Mouse (Mus musculus) C2C12 (cell line): ENCODE measurements at regions not wholly inside any gene's neighbourhood (a gene's known extent, or its start where the extent isn't known, plus 50 kb on each side); places are given as distances from the start of the nearest gene placed in this dataset.
"Not testable (repeated sequence)": the region's sequence is repeated elsewhere in the genome, so short reads cannot be mapped to it uniquely, and the experiment has no call there.

Source experiments
- CTCF ChIP-seq: IDR thresholded peaks from one replicate; pipeline ENCODE4 v1.5.1; 2011; ENCODE audit not compliant: control insufficient read depth, insufficient read depth, insufficient read length
- FOSL1 ChIP-seq: IDR thresholded peaks from one replicate; pipeline ENCODE4 v1.8.0; 2011; ENCODE audit warnings: mild to moderate bottlenecking, low read length; ENCODE audit not compliant: poor library complexity, insufficient read depth, severe bottlenecking
- MAX ChIP-seq: IDR thresholded peaks from one replicate; pipeline ENCODE4 v1.6.1; 2011; ENCODE audit warnings: mild to moderate bottlenecking, control low read depth
- MYOG ChIP-seq: IDR thresholded peaks from one replicate; pipeline ENCODE4 v1.6.1; 2011; ENCODE audit not compliant: control insufficient read depth, insufficient read length; ENCODE audit errors: extremely low read depth

DNA sequence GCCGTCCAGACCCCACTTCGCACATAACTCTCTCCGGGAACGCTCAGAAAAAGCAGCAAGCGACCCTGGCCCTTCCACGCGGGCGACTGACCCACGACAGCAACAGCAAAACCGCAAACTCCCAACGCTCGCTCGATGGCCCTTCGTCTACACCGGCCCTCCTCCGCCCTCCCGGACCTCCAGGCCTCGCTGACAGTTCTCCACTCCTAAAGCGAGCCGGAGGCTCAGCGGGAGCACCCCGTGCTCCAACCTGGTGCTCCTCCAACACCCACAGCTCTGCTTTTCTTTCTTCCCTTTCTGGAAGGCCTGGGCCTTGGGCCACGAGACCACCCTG is 56.2 kb upstream of the Ezh2 start:
- not testable (repeated sequence) for TF ChIP-seq CTCF, MYOG, FOSL1, MAX
